Mouse (Mus musculus): Measurements from ENCODE around the gene Kif27. TPM values are rescaled to one million over a fixed set of nuclear protein-coding genes. Genes with fewer than 3 reads are reported as not detected.
"Not testable (repeated sequence)": the region's sequence is repeated elsewhere in the genome, so short reads cannot be mapped to it uniquely, and the experiment has no call there.

Gene Kif27
- 1.0 and 1.1 TPM in 2 replicates for polyA plus RNA-seq (2014; fragmentation: Nextera tagmentation; extraction: Ambion mirVana)

GRCm38 (mm10) chr13:58358629-58359303 is at the start of gene Kif27:
TSS of gene Kif27 (minus strand) at chr13:58359122.
- WGBS: 1% methylated on average over 80 of the region's 85 CpGs
- ATAC-seq (ENCODE audit: insufficient number of reproducible peaks, low FRiP score, low TSS enrichment, low read depth) (peak; percentile 96), DNase-seq (ENCODE audit: low spot score) (peak; percentile 91)
- H3K4me1 ChIP-seq (ENCODE audit: control insufficient read depth, insufficient read depth, low read length): no peaks in the 10 kb centered on the region
- no peak within 1 kb of the TSS for H3K27ac ChIP-seq (replicated peaks; ENCODE audit: low read depth, low read length)
- no peaks in the 10 kb centered on the region for H3K27me3 ChIP-seq (ENCODE audit: control insufficient read depth, insufficient read depth, low read length)
- no peaks in the 10 kb centered on the region for H3K9me3 ChIP-seq (ENCODE audit: control insufficient read depth, low read length)
- peak within 1 kb of the TSS; percentile 53 for H3K9ac ChIP-seq (ENCODE audit: low read length)
- peak within 1 kb of the TSS; percentile 51 for H3K4me3 ChIP-seq (ENCODE audit: low read depth, low read length)
- H3K36me3 ChIP-seq (ENCODE audit: control insufficient read depth, insufficient read depth, low read length): no peaks in the 10 kb centered on the region
- H3K4me2 ChIP-seq (ENCODE audit: low read depth, severe bottlenecking): peak within 1 kb of the TSS; percentile 96

GRCm38 (mm10) chr13:58403243-58403642 is 44.3 kb upstream of the Kif27 start, which contains the start of gene Hnrnpk:
TSS of gene Hnrnpk (minus strand) at chr13:58403343.
- not testable (repeated sequence) for H3K36me3 ChIP-seq (ENCODE audit: control insufficient read depth, insufficient read depth, low read length); H3K4me1 ChIP-seq (ENCODE audit: control insufficient read depth, insufficient read depth, low read length); H3K9me3 ChIP-seq (ENCODE audit: control insufficient read depth, low read length); ATAC-seq (ENCODE audit: insufficient number of reproducible peaks, low FRiP score, low TSS enrichment, low read depth); DNase-seq (ENCODE audit: low spot score); H3K27me3 ChIP-seq (ENCODE audit: control insufficient read depth, insufficient read depth, low read length)
- H3K9ac ChIP-seq (ENCODE audit: low read length): peak within 1 kb of the TSS; percentile 100
- H3K27ac ChIP-seq (replicated peaks; ENCODE audit: low read depth, low read length): peak within 1 kb of the TSS; percentile 99
- 10% methylated on average over 16 of the region's 17 CpGs for WGBS
- peak within 1 kb of the TSS; percentile 44 for H3K4me2 ChIP-seq (ENCODE audit: low read depth, severe bottlenecking)
- peak within 1 kb of the TSS; percentile 99 for H3K4me3 ChIP-seq (ENCODE audit: low read depth, low read length)

GRCm38 (mm10) chr13:58402744-58403110 is 43.8 kb upstream of the Kif27 start:
- ATAC-seq (ENCODE audit: insufficient number of reproducible peaks, low FRiP score, low TSS enrichment, low read depth) (peak; percentile 38; the same call in 1 of the 2 replicates), DNase-seq (ENCODE audit: low spot score) (no peak)
- Histone ChIP-seq H3K9me3 (ENCODE audit: control insufficient read depth, low read length) (no peaks in the 10 kb centered on the region), H3K27ac (replicated peaks; ENCODE audit: low read depth, low read length) (peak overlapping the region; percentile 99), H3K27me3 (ENCODE audit: control insufficient read depth, insufficient read depth, low read length) (no peaks in the 10 kb centered on the region), H3K4me1 (ENCODE audit: control insufficient read depth, insufficient read depth, low read length) (no peaks in the 10 kb centered on the region), H3K9ac (ENCODE audit: low read length) (peak overlapping the region; percentile 100), H3K36me3 (ENCODE audit: control insufficient read depth, insufficient read depth, low read length) (peaks cover 2% of the 10 kb centered on the region), H3K4me3 (ENCODE audit: low read depth, low read length) (peak overlapping the region; percentile 99), H3K4me2 (ENCODE audit: low read depth, severe bottlenecking) (peak overlapping the region; percentile 44)
- WGBS: under 1% methylated on average over 20 of the region's 48 CpGs

GRCm38 (mm10) chr13:58402003-58402743 is 43.3 kb upstream of the Kif27 start, which contains the start of gene Rmi1:
TSS of gene Rmi1 (plus strand) at chr13:58402248.
- Histone ChIP-seq H3K27me3 (ENCODE audit: control insufficient read depth, insufficient read depth, low read length) (no peaks in the 10 kb centered on the region), H3K4me3 (ENCODE audit: low read depth, low read length) (peak within 1 kb of the TSS; percentile 99), H3K4me2 (ENCODE audit: low read depth, severe bottlenecking) (peak within 1 kb of the TSS; percentile 62), H3K27ac (replicated peaks; ENCODE audit: low read depth, low read length) (peak within 1 kb of the TSS; percentile 99), H3K9ac (ENCODE audit: low read length) (peak within 1 kb of the TSS; percentile 100), H3K4me1 (ENCODE audit: control insufficient read depth, insufficient read depth, low read length) (no peaks in the 10 kb centered on the region), H3K9me3 (ENCODE audit: control insufficient read depth, low read length) (no peaks in the 10 kb centered on the region), H3K36me3 (ENCODE audit: control insufficient read depth, insufficient read depth, low read length) (peaks cover 4% of the 10 kb centered on the region)
- peak; percentile 99 for DNase-seq (ENCODE audit: low spot score)
- WGBS: under 1% methylated on average over 82 of the region's 91 CpGs
- ATAC-seq (ENCODE audit: insufficient number of reproducible peaks, low FRiP score, low TSS enrichment, low read depth): peak; percentile 95

GRCm38 (mm10) chr13:58401135-58402002 is 42.4 kb upstream of the Kif27 start:
- ATAC-seq (ENCODE audit: insufficient number of reproducible peaks, low FRiP score, low TSS enrichment, low read depth) (peak; percentile 37; the same call in 1 of the 2 replicates), DNase-seq (ENCODE audit: low spot score) (peak; percentile 85)
- peaks cover 4% of the 10 kb centered on the region for H3K36me3 ChIP-seq (ENCODE audit: control insufficient read depth, insufficient read depth, low read length)
- peak overlapping the region; percentile 62 for H3K4me2 ChIP-seq (ENCODE audit: low read depth, severe bottlenecking)
- 1% methylated on average over 58 of the region's 100 CpGs for WGBS
- no peaks in the 10 kb centered on the region for H3K9me3 ChIP-seq (ENCODE audit: control insufficient read depth, low read length)
- peak overlapping the region; percentile 99 for H3K27ac ChIP-seq (replicated peaks; ENCODE audit: low read depth, low read length)
- H3K9ac ChIP-seq (ENCODE audit: low read length): peak overlapping the region; percentile 100
- H3K4me1 ChIP-seq (ENCODE audit: control insufficient read depth, insufficient read depth, low read length): no peaks in the 10 kb centered on the region
- H3K27me3 ChIP-seq (ENCODE audit: control insufficient read depth, insufficient read depth, low read length): no peaks in the 10 kb centered on the region
- H3K4me3 ChIP-seq (ENCODE audit: low read depth, low read length): peak overlapping the region; percentile 99

GRCm38 (mm10) chr13:58400576-58400975 is 41.7 kb upstream of the Kif27 start:
- 1% methylated on average over 11 of the region's 11 CpGs for WGBS
- Histone ChIP-seq H3K9ac (ENCODE audit: low read length) (peak overlapping the region; percentile 100), H3K4me2 (ENCODE audit: low read depth, severe bottlenecking) (peak overlapping the region; percentile 62), H3K27me3 (ENCODE audit: control insufficient read depth, insufficient read depth, low read length) (no peaks in the 10 kb centered on the region), H3K27ac (replicated peaks; ENCODE audit: low read depth, low read length) (no peak overlapping the region), H3K9me3 (ENCODE audit: control insufficient read depth, low read length) (no peaks in the 10 kb centered on the region), H3K36me3 (ENCODE audit: control insufficient read depth, insufficient read depth, low read length) (peaks cover 10% of the 10 kb centered on the region), H3K4me1 (ENCODE audit: control insufficient read depth, insufficient read depth, low read length) (no peaks in the 10 kb centered on the region), H3K4me3 (ENCODE audit: low read depth, low read length) (peak overlapping the region; percentile 99)
- DNase-seq (ENCODE audit: low spot score): no peak
- no peak for ATAC-seq (ENCODE audit: insufficient number of reproducible peaks, low FRiP score, low TSS enrichment, low read depth)

GRCm38 (mm10) chr13:58397651-58398050 is 38.7 kb upstream of the Kif27 start:
- DNase-seq (ENCODE audit: low spot score) (no peak), ATAC-seq (ENCODE audit: insufficient number of reproducible peaks, low FRiP score, low TSS enrichment, low read depth) (no peak)
- Histone ChIP-seq H3K27ac (replicated peaks; ENCODE audit: low read depth, low read length) (no peak overlapping the region), H3K36me3 (ENCODE audit: control insufficient read depth, insufficient read depth, low read length) (peaks cover 16% of the 10 kb centered on the region), H3K4me2 (ENCODE audit: low read depth, severe bottlenecking) (no peak overlapping the region), H3K9me3 (ENCODE audit: control insufficient read depth, low read length) (no peaks in the 10 kb centered on the region), H3K9ac (ENCODE audit: low read length) (no peak overlapping the region), H3K4me1 (ENCODE audit: control insufficient read depth, insufficient read depth, low read length) (no peaks in the 10 kb centered on the region), H3K4me3 (ENCODE audit: low read depth, low read length) (no peak overlapping the region), H3K27me3 (ENCODE audit: control insufficient read depth, insufficient read depth, low read length) (no peaks in the 10 kb centered on the region)
- 90% methylated on average over 13 of the region's 13 CpGs for WGBS

GRCm38 (mm10) chr13:58394392-58394791 is 35.5 kb upstream of the Kif27 start:
- H3K9ac ChIP-seq (ENCODE audit: low read length); H3K4me2 ChIP-seq (ENCODE audit: low read depth, severe bottlenecking); DNase-seq (ENCODE audit: low spot score); ATAC-seq (ENCODE audit: insufficient number of reproducible peaks, low FRiP score, low TSS enrichment, low read depth); H3K27ac ChIP-seq (replicated peaks; ENCODE audit: low read depth, low read length); H3K4me3 ChIP-seq (ENCODE audit: low read depth, low read length); H3K4me1 ChIP-seq (ENCODE audit: control insufficient read depth, insufficient read depth, low read length); H3K9me3 ChIP-seq (ENCODE audit: control insufficient read depth, low read length); H3K27me3 ChIP-seq (ENCODE audit: control insufficient read depth, insufficient read depth, low read length): not testable (repeated sequence)
- 85% methylated on average over 11 of the region's 11 CpGs for whole genome bisulfite sequencing
- peaks cover 20% of the 10 kb centered on the region for H3K36me3 ChIP-seq (ENCODE audit: control insufficient read depth, insufficient read depth, low read length)

Data from limb, embryonic 11.5 days (tissue).